Mouse (Mus musculus) adrenal gland, adult 8-10 months (tissue): ENCODE results near the gene Ncor2. TPM values are rescaled to one million over a fixed set of nuclear protein-coding genes. Genes with fewer than 3 reads are reported as not detected.
A peak's percentile ranks its signal among the peaks of the same experiment; 100 is the strongest.

Source experiments
- DNase-seq: peaks from one replicate; pipeline ENCODE4 v3.0.0; 2022
- total RNA-seq, 4 experiments: library from RNA; stranded (reverse); gene quantifications; 2 replicates each; pipeline ENCODE4 v1.2.4; 2022

Gene Ncor2
- total RNA-seq, 4 experiments from 2014 or later, result 188 to 380 (median 257) TPM

- no peak for DNase-seq
Measured at GRCm38 (mm10) chr5:125190105-125190813, 11.2 kb upstream of the Ncor2 start.

DNA sequence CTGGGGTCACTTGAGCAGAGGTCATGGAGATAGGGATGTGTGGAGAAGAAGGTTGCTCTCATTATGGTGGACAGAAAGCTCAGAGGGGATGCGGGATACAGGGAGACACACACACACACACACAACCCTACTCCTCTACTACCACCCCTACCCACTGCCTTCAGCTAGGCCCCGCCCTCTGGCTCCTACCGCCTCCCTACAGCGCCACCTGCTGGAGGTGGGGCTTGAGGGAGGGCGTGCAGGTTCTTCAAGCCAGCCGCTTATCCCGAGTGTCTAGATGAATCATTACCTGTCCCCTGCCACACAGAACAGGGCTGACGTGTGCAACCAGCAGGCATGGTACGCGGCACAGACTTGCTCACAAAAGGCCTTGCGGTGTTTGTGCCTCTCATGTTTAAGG, 10.6 kb upstream of the Ncor2 start:
- peak; percentile 85 for DNase-seq

DNA sequence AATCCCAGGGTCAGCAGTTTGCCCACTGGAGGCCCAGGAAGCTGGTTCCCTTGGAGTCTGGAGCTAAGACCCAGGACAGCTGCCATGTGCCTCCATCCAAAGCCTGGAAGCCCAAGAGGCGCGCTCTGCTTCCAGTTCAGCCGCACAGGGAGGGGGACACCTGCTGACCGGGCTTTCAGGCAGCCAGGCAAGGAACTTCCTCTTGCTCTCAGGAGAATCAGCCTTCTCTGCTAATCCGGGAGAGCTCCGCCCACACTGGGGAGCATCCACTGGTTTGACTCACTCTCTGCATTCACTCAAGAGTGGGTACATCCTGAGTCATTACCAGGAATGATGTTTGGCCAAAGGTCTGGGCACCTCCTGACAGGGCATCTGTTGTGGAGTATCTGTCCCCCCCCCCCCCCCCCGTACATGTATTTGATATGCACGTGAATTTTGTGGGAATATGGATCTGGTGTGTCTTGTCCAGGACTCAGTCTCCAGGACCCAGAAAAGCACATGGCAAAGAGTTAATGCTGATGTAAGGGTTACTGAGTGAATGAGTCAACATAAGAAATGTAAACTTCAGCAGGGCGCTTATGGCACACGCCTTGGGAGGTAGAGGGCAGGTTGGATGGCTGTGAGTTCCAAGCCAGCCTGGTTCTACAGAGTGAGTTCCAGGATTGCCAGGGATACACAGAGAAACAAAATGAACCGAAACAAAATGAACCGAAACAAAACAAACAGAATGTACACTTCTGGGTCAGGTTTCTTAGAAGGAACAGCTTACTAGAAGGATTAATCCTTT, 10.0 kb upstream of the Ncor2 start:
- no peak for DNase-seq

DNA sequence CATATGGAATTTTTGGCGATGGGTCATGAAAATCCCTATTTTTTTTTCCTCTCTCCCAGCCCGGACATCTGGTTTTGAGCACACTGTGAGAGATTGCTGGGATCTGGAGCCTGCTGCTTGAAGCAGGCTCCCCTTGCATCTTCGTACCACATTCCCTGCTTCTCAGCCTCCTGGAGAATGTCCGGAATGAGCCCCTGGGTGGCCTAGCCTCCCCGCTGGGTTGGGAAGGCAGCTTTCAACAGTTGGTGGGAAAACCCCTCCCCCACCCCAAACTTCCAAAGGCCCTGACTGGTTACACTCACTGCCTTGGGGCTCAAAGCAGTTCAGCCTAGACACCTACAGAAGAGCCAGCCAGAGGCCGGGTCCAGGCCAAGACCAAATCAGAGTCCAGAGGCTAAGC, 5.8 kb upstream of the Ncor2 start:
- no peak for DNase-seq

DNA sequence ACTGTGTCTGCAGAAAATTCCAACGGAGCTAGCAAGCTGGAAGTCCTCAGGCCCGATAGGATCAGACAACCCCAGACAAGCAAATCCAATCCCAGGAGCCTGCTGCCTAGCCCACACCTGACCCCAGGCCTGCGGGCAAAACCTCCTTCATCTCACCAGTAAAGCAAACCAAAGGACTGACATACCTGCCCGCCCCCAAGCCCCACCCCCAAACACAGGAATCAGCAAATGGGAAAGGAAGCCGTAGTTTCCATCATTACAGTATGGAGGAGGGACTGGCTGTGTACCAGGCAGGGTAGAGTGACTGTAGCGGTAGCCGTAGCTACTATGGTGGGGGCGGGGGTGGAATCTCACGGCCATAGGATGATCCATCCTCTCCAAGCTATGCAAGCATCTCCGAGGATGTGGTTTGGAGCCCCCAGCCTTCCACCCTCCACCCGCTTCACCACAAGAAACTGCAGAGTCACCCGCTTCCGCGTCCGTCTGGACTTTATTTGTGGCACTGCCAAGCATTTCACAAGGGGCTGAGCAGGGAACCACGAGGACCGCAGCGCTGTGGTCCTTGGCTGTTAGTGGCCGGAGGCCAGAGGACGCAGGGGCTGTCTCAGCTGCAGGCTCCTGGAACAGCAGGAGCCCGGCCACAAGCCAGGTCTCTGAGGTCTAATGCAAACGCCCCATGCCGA, 4.4 kb upstream of the Ncor2 start:
- DNase-seq, result no peak

- DNase-seq, result no peak
Measured at GRCm38 (mm10) chr5:125180630-125181263, 1.7 kb upstream of the Ncor2 start.

DNA sequence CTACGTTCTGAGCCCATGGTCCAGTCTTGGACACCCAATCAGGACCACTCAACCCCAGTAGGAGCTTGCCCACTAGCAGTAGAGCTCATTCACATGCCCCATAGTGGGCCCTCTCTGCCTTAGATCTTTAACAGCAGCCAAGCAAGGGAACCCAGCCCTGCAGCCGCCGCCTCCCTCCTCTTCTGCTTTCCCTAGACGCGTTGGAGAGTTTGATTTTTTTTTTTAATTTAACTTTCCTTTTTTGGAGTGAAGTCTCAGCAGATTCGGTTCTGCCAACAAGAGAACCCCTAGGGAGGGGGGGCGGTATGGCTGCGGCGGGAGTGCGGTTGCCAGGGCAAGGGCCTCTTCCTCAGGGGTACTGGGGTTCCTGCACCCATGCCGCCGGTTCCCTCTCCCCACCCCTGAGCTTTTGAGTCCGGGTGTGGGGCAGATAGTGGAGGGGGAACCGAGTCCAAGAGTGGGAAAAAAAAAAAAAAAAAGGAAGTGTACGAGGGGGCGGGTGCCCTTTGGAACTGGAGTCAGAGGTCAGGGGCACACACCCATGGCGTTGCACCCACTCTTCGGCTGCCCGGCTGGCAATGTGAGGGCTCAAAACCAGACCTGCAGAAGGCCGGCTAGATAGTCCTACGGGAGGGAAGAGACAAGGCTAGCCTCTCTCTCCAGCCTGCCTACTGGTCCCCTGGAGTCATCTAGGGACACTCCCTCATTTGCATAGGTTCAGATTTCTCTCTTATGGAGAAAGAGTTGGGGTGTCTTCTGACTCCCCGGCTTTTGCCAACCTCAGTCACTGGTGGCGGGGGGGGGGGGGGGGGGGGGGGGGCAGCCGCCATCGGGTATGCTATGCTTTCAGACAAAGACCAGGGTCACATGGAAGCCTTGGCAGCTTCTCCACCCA, 963 bp upstream of the Ncor2 start:
- DNase-seq, result no peak

GRCm38 (mm10) chr5:125178171-125179006, 630 bp downstream of the Ncor2 start:
- peak; percentile 59 for DNase-seq

- DNase-seq, result peak; percentile 63
Measured at GRCm38 (mm10) chr5:125177481-125178134, 1.4 kb downstream of the Ncor2 start.

GRCm38 (mm10) chr5:125176864-125177263, 2.2 kb downstream of the Ncor2 start:
- DNase-seq, result no peak

GRCm38 (mm10) chr5:125176370-125176766, 2.7 kb downstream of the Ncor2 start:
- DNase-seq, result no peak

GRCm38 (mm10) chr5:125175673-125176369, 3.2 kb downstream of the Ncor2 start:
- DNase-seq, result no peak

GRCm38 (mm10) chr5:125174726-125175672, 4.0 kb downstream of the Ncor2 start:
- peak; percentile 92 for DNase-seq

DNA sequence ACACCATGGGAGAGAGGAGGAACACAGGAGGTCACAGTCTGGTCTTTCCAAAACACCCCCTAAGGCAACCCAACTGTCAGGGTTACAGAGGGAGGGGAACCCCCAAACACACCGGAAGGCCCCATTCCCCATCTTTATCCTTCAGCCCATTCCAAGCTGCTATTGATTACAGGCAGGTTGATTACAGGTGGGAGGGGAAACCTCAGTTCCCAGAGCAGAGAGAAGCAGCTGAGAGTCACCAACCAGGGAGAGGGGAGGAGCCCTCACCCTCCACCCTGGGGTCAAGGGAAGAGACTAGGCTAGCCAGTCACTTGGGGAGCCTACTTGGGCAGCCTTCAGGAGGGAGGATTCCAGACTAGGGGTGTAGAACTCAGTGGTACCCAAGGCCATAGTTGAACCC, 5.2 kb downstream of the Ncor2 start:
- no peak for DNase-seq

GRCm38 (mm10) chr5:125172831-125173615, 6.0 kb downstream of the Ncor2 start:
- DNase-seq, result no peak

DNA sequence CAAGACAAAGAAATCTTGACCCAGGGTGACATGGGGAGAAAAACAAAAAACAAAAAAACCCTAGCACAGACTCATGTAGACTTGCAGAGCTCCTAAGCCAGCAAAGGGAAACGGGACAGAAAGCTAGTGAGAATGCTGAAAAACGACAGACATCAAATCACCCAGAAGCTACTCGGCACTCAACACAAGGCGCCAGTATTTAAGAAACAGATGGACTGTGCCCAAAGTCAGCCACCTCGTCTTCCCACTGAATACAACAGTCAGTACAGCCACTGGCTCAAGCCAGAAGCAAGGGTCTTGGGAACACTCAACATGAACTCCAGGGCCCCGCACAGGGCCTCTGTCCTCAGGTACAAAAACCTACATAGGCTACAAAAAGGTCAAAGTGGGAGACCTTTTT, 7.8 kb downstream of the Ncor2 start:
- no peak for DNase-seq

- DNase-seq, result no peak
Measured at GRCm38 (mm10) chr5:125170107-125170842, 8.7 kb downstream of the Ncor2 start.
